Mouse (Mus musculus) leukemia stem cell, adult 10-12 weeks (primary cell): ENCODE results near the gene Tlk1. TPM values are rescaled to one million over a fixed set of nuclear protein-coding genes. Genes with fewer than 3 reads are reported as not detected.

ENCODE experiments used
- polyA plus RNA-seq: library from polyadenylated mRNA; stranded (reverse); fragments of >175 nt; gene quantifications from 2 replicates; pipeline ENCODE4 v1.2.3, GENCODE M21; 2012; ENCODE audit warnings: low replicate concordance

Tlk1 gene
- 39.8 and 51.3 TPM in 2 replicates for polyA plus RNA-seq

DNA sequence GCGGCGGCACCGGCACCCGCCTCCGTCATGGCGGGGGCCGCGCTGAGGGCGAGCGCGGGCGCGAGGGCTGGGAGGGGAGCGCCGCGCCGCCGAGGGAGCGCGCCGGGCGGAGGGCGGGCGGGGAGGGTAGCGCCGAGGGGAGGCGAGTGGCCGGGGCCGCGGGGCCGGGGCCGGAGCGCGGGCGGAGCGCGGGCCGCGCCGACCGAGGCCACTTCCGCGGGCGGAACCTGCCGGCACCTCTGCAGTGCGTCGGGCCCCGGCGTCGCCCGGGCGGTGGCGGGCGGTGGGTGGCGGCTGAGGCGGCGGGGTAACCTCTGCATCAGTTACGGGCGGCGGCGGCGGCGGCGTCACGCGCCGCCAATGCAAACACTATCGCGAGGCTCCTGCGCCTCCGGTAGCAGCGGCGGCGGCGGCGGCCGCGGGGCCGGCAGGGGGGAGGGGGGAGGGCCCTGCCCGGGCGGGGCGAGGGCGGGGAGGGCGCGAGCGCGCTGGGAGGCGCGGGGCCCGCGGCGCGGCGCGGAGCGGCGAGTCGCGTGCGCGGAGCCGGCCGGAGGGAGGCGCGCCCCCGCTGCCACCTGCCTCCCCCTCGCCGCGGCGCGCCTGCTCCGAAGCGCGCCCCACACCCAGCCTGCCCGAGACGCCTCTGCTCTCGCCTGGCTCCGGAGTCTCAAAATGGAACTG is at the start of gene Tlk1:
Tlk1 (minus strand) TSS at position 358 of the 681 bp plus-strand sequence.

Other genes starting within 250 kb of the Tlk1 start
- 20.6 and 117 TPM in 2 replicates for gene Gorasp2, start 164.2 kb downstream of the Tlk1 start, polyA plus RNA-seq
- not detected in 2 replicates for gene Gm26558, start 163.6 kb downstream of the Tlk1 start, polyA plus RNA-seq
- gene Dcaf17, start 229.6 kb upstream of the Tlk1 start, polyA plus RNA-seq = 2.3 and 5.9 TPM in 2 replicates
- gene Mettl8, start 229.9 kb upstream of the Tlk1 start, polyA plus RNA-seq = 1.5 and 11.2 TPM in 2 replicates